Mouse (Mus musculus) heart, adult 18-20 months (tissue): ENCODE data around the gene Astn2. TPM values are rescaled to one million over a fixed set of nuclear protein-coding genes. Genes with fewer than 3 reads are reported as not detected.

Source experiments
- DNase-seq, 2 experiments: peaks; one replicate each; pipeline ENCODE4 v3.0.0; 2021 to 2022; ENCODE audit warnings: mixed read lengths in 1 of 2
- total RNA-seq, 2 experiments: library from RNA; stranded (reverse); gene quantifications; 2 replicates each; pipeline ENCODE4 v1.2.3; 2021

Astn2 gene
- total RNA-seq, 2 experiments from 2014 or later, result 0.55 to 1.0 TPM

GRCm38 (mm10) chr4:65672294-65672693 lies 732.1 kb downstream of the Astn2 start:
- no peak for DNase-seq

GRCm38 (mm10) chr4:65671585-65672184 lies 732.7 kb downstream of the Astn2 start:
- no peak for DNase-seq

GRCm38 (mm10) chr4:65667030-65667610 lies 737.3 kb downstream of the Astn2 start:
- DNase-seq, result no peak

- DNase-seq, result no peak
Observed at GRCm38 (mm10) chr4:65663176-65663575, 741.2 kb downstream of the Astn2 start.

- DNase-seq, result peak; percentile 53 to 86
Observed at GRCm38 (mm10) chr4:65654723-65655122, 749.7 kb downstream of the Astn2 start.

- DNase-seq, result no peak
Observed at GRCm38 (mm10) chr4:65642611-65643010, 761.8 kb downstream of the Astn2 start.

- no peak for DNase-seq
Observed at GRCm38 (mm10) chr4:65638231-65638630, 766.2 kb downstream of the Astn2 start.

- DNase-seq, result no peak
Observed at GRCm38 (mm10) chr4:65620125-65620524, 784.3 kb downstream of the Astn2 start.

- no peak for DNase-seq
Observed at GRCm38 (mm10) chr4:65613135-65613534, 791.3 kb downstream of the Astn2 start.

GRCm38 (mm10) chr4:65610896-65611295 lies 793.5 kb downstream of the Astn2 start:
- DNase-seq, result no peak

GRCm38 (mm10) chr4:65610329-65610728 lies 794.1 kb downstream of the Astn2 start:
- no peak for DNase-seq

GRCm38 (mm10) chr4:65608112-65608511 lies 796.3 kb downstream of the Astn2 start:
- no peak for DNase-seq

- DNase-seq, result peak in 1 of 2 experiments; percentile 16
Observed at GRCm38 (mm10) chr4:65607184-65607631, 797.2 kb downstream of the Astn2 start.

- DNase-seq, result no peak
Observed at GRCm38 (mm10) chr4:65605151-65605702, 799.2 kb downstream of the Astn2 start.

GRCm38 (mm10) chr4:65604504-65605150 lies 799.8 kb downstream of the Astn2 start, which contains the start of gene Trim32:
Gene Trim32, plus strand, starts transcription at chr4:65604986.
- peak; percentile 98 to 100 for DNase-seq

- no peak for DNase-seq
Observed at GRCm38 (mm10) chr4:65594601-65595369, 809.6 kb downstream of the Astn2 start.

GRCm38 (mm10) chr4:65589780-65590179 lies 814.6 kb downstream of the Astn2 start:
- DNase-seq, result peak; percentile 31 to 68

GRCm38 (mm10) chr4:65586947-65587346 lies 817.5 kb downstream of the Astn2 start:
- peak in 1 of 2 experiments; percentile 24 for DNase-seq

- DNase-seq, result no peak
Observed at GRCm38 (mm10) chr4:65580254-65580653, 824.2 kb downstream of the Astn2 start.

- no peak for DNase-seq
Observed at GRCm38 (mm10) chr4:65565493-65565892, 838.9 kb downstream of the Astn2 start.

GRCm38 (mm10) chr4:65548561-65548960 lies 855.9 kb downstream of the Astn2 start:
- DNase-seq, result peak; percentile 76 to 85

- DNase-seq, result peak in 1 of 2 experiments; percentile 22
Observed at GRCm38 (mm10) chr4:65545582-65545981, 858.8 kb downstream of the Astn2 start.
